Mouse (Mus musculus): ENCODE measurements at regions not wholly inside any gene's neighbourhood (a gene's known extent, or its start where the extent isn't known, plus 50 kb on each side); places are given as distances from the start of the nearest gene placed in this dataset.

GRCm38 (mm10) chr12:55930468-55930867 lies 94.3 kb downstream of the Brms1l start:
- no peak for DNase-seq (ENCODE audit: low read depth in 2 of 2, low spot score in 2 of 2)

- no peak for DNase-seq (ENCODE audit: low read depth in 2 of 2, low spot score in 2 of 2)
Observed at GRCm38 (mm10) chr12:55926974-55927321, 90.8 kb downstream of the Brms1l start.

GRCm38 (mm10) chr12:55926276-55926973 lies 90.3 kb downstream of the Brms1l start:
- no peak for DNase-seq (ENCODE audit: low read depth in 2 of 2, low spot score in 2 of 2)
